Mouse (Mus musculus): ENCODE data around the gene Slc48a1. TPM values are rescaled to one million over a fixed set of nuclear protein-coding genes. Genes with fewer than 3 reads are reported as not detected.

Gene Slc48a1
- polyA plus RNA-seq, 1 experiment from 2014 or later = 46.8 TPM

Other genes with a start within 250 kb of the Slc48a1 start
- gene Rpap3, start 72.7 kb upstream of the Slc48a1 start, polyA plus RNA-seq (2015; fragmentation: Nextera tagmentation; extraction: Ambion mirVana) = 20.5 and 25.2 TPM in 2 replicates
- 0.55 and 1.6 TPM in 2 replicates for gene Endou, start 47.2 kb upstream of the Slc48a1 start, polyA plus RNA-seq (2015; fragmentation: Nextera tagmentation; extraction: Ambion mirVana)
- 20.8 and 22.7 TPM in 2 replicates for gene Rapgef3, start 10.5 kb upstream of the Slc48a1 start, polyA plus RNA-seq (2015; fragmentation: Nextera tagmentation; extraction: Ambion mirVana)
- gene Hdac7, start 66.0 kb downstream of the Slc48a1 start, polyA plus RNA-seq (2015; fragmentation: Nextera tagmentation; extraction: Ambion mirVana) = 44.2 and 48.5 TPM in 2 replicates
- 1.6 and 1.7 TPM in 2 replicates for gene Vdr, start 132.1 kb downstream of the Slc48a1 start, polyA plus RNA-seq (2015; fragmentation: Nextera tagmentation; extraction: Ambion mirVana)
- 46.6 and 51.2 TPM in 2 replicates for gene Tmem106c, start 185.7 kb downstream of the Slc48a1 start, polyA plus RNA-seq (2015; fragmentation: Nextera tagmentation; extraction: Ambion mirVana)
- 17.0 and 19.2 TPM in 2 replicates for gene Col2a1, start 226.2 kb downstream of the Slc48a1 start, polyA plus RNA-seq (2015; fragmentation: Nextera tagmentation; extraction: Ambion mirVana)